Mouse (Mus musculus) MEL (cell line): ENCODE measurements around the gene Gsk3b. TPM values are rescaled to one million over a fixed set of nuclear protein-coding genes. Genes with fewer than 3 reads are reported as not detected.

Experiments
- DNase-seq: peaks from one replicate; pipeline ENCODE4 v3.0.0; 2011; ENCODE audit warnings: low read depth, low spot score
- H3K27ac ChIP-seq: 2 replicates; pipeline ENCODE4 v1.5.1; 2012; ENCODE audit warnings: low read depth, mild to moderate bottlenecking, control low read depth, low read length, moderate library complexity; ENCODE audit not compliant: control insufficient read depth
- H3K27me3 ChIP-seq, 2 experiments: fragments of 150-350 bp in 1 of 2; sonication (generic) in 1 of 2; 2 replicates each; pipeline ENCODE4 v1.6.1; 2012; ENCODE audit warnings: low read length in 2 of 2, mild to moderate bottlenecking in 2 of 2, improper control_type of control experiment in 1 of 2, moderate library complexity in 1 of 2; ENCODE audit not compliant: insufficient read depth in 2 of 2, control insufficient read depth in 1 of 2
- H3K36me3 ChIP-seq, 2 experiments: 2 replicates each; pipeline ENCODE4 v1.6.1; 2012 to 2014; ENCODE audit warnings: low read length in 2 of 2, improper control_type of control experiment in 1 of 2, inconsistent platforms in 1 of 2, mild to moderate bottlenecking in 1 of 2; ENCODE audit not compliant: insufficient read depth in 2 of 2, control insufficient read depth in 1 of 2
- H3K4me1 ChIP-seq, 2 experiments: fragments of 150-350 bp in 1 of 2; sonication (generic) in 1 of 2; 2 replicates each; pipeline ENCODE4 v1.6.1; 2012; ENCODE audit warnings: low read length in 2 of 2, improper control_type of control experiment in 1 of 2, mild to moderate bottlenecking in 1 of 2; ENCODE audit not compliant: insufficient read depth in 2 of 2, control insufficient read depth in 1 of 2
- H3K4me3 ChIP-seq, 2 experiments: fragments of 150-350 bp in 1 of 2; sonication (generic) in 1 of 2; 2 replicates each; pipeline ENCODE4 v1.5.1; 2012; ENCODE audit warnings: low read depth in 2 of 2, low read length in 2 of 2, mild to moderate bottlenecking in 2 of 2, moderate library complexity in 2 of 2, control low read depth in 1 of 2, improper control_type of control experiment in 1 of 2; ENCODE audit not compliant: control insufficient read depth in 1 of 2, insufficient read depth in 1 of 2
- H3K79me2 ChIP-seq: 2 replicates; pipeline ENCODE4 v1.6.1; 2012; ENCODE audit warnings: mild to moderate bottlenecking, low read length, moderate library complexity; ENCODE audit not compliant: control insufficient read depth, poor library complexity, insufficient read depth
- H3K9ac ChIP-seq: 2 replicates; pipeline ENCODE4 v1.6.1; 2012; ENCODE audit warnings: low read depth, mild to moderate bottlenecking, control low read depth, low read length, moderate library complexity; ENCODE audit not compliant: control insufficient read depth, poor library complexity, severe bottlenecking
- H3K9me3 ChIP-seq: fragments of 150-350 bp; sonication (generic); replicated peaks from 2 replicates; pipeline ENCODE4 v1.6.1; 2012; ENCODE audit warnings: mild to moderate bottlenecking, low read length, improper control_type of control experiment, moderate library complexity; ENCODE audit not compliant: insufficient read depth
- CHD1 ChIP-seq: IDR thresholded peaks from 2 replicates; pipeline ENCODE4 v1.6.1; 2012; ENCODE audit warnings: low read depth, mild to moderate bottlenecking, inconsistent platforms, low read length, improper control_type of control experiment
- E2F4 ChIP-seq: IDR thresholded peaks from 2 replicates; pipeline ENCODE4 v1.6.1; 2011; ENCODE audit warnings: low read depth, low read length, improper control_type of control experiment, borderline replicate concordance
- ELF1 ChIP-seq: IDR thresholded peaks from 2 replicates; pipeline ENCODE4 v1.6.1; 2014; ENCODE audit warnings: low read depth, mild to moderate bottlenecking, inconsistent platforms, low read length, improper control_type of control experiment, moderate library complexity
- EP300 ChIP-seq, 2 experiments: IDR thresholded peaks; 2 replicates each; pipeline ENCODE4 v1.6.1; 2011; ENCODE audit warnings: improper control_type of control experiment in 2 of 2, low read length in 2 of 2, low read depth in 1 of 2, mild to moderate bottlenecking in 1 of 2
- ETS1 ChIP-seq: IDR thresholded peaks from 2 replicates; pipeline ENCODE4 v1.6.1; 2012; ENCODE audit warnings: low read depth, mild to moderate bottlenecking, inconsistent platforms, low read length, improper control_type of control experiment, moderate library complexity
- GABPA ChIP-seq: IDR thresholded peaks from 2 replicates; pipeline ENCODE4 v1.6.1; 2012; ENCODE audit warnings: low read depth, mild to moderate bottlenecking, inconsistent platforms, low read length, improper control_type of control experiment, moderate library complexity
- GATA1 ChIP-seq: IDR thresholded peaks from 2 replicates; pipeline ENCODE4 v1.6.1; 2011; ENCODE audit warnings: low read depth, low read length, improper control_type of control experiment
- MAFK ChIP-seq: IDR thresholded peaks from 2 replicates; pipeline ENCODE4 v1.6.1; 2011; ENCODE audit warnings: low read depth, mild to moderate bottlenecking, low read length, improper control_type of control experiment, borderline replicate concordance
- MAX ChIP-seq: IDR thresholded peaks from 2 replicates; pipeline ENCODE4 v1.6.1; 2011; ENCODE audit warnings: low read length, improper control_type of control experiment
- MAZ ChIP-seq: IDR thresholded peaks from 2 replicates; pipeline ENCODE4 v1.6.1; 2012; ENCODE audit warnings: low read depth, mild to moderate bottlenecking, inconsistent platforms, low read length, improper control_type of control experiment
- MEF2A ChIP-seq: IDR thresholded peaks from 2 replicates; pipeline ENCODE4 v1.6.1; 2014; ENCODE audit warnings: low read depth, mild to moderate bottlenecking, inconsistent platforms, low read length, improper control_type of control experiment; ENCODE audit not compliant: poor library complexity, insufficient replicate concordance, severe bottlenecking; ENCODE audit errors: extremely low read depth
- MXI1 ChIP-seq: IDR thresholded peaks from 2 replicates; pipeline ENCODE4 v1.6.1; 2011; ENCODE audit warnings: mild to moderate bottlenecking, low read depth, low read length, improper control_type of control experiment
- MYB ChIP-seq: IDR thresholded peaks from 2 replicates; pipeline ENCODE4 v1.6.1; 2011; ENCODE audit warnings: mild to moderate bottlenecking, low read depth, low read length, improper control_type of control experiment
- MYC ChIP-seq: IDR thresholded peaks from 2 replicates; pipeline ENCODE4 v1.6.1; 2011; ENCODE audit warnings: low read depth, mild to moderate bottlenecking, low read length, improper control_type of control experiment, moderate library complexity
- NRF1 ChIP-seq: IDR thresholded peaks from 2 replicates; pipeline ENCODE4 v1.6.1; 2014; ENCODE audit warnings: low read depth, mild to moderate bottlenecking, inconsistent platforms, low read length, improper control_type of control experiment, moderate library complexity; ENCODE audit not compliant: poor library complexity, insufficient read depth, severe bottlenecking
- POLR2A ChIP-seq, 2 experiments: IDR thresholded peaks; 2 replicates each; pipeline ENCODE4 v1.6.1; 2011 to 2012; ENCODE audit warnings: low read length in 2 of 2, mild to moderate bottlenecking in 2 of 2, control low read depth in 1 of 2, improper control_type of control experiment in 1 of 2, low read depth in 1 of 2, moderate library complexity in 1 of 2; ENCODE audit not compliant: control insufficient read depth in 1 of 2, insufficient read depth in 1 of 2, poor library complexity in 1 of 2
- POLR2AphosphoS5 ChIP-seq: IDR thresholded peaks from 2 replicates; pipeline ENCODE4 v1.6.1; 2012; ENCODE audit warnings: low read depth, borderline replicate concordance, mild to moderate bottlenecking, inconsistent platforms, low read length, moderate library complexity, mixed read lengths
- RCOR1 ChIP-seq: IDR thresholded peaks from 2 replicates; pipeline ENCODE4 v1.6.1; 2012; ENCODE audit warnings: low read depth, mild to moderate bottlenecking, inconsistent platforms, low read length, improper control_type of control experiment
- TAL1 ChIP-seq: IDR thresholded peaks from 2 replicates; pipeline ENCODE4 v1.6.1; 2012; ENCODE audit warnings: mild to moderate bottlenecking, inconsistent platforms, low read length, moderate library complexity, mixed read lengths
- TCF12 ChIP-seq: IDR thresholded peaks from 2 replicates; pipeline ENCODE4 v1.6.1; 2014; ENCODE audit warnings: low read depth, mild to moderate bottlenecking, inconsistent platforms, low read length, improper control_type of control experiment, moderate library complexity
- USF1 ChIP-seq: IDR thresholded peaks from 2 replicates; pipeline ENCODE4 v1.6.1; 2014; ENCODE audit warnings: low read depth, mild to moderate bottlenecking, inconsistent platforms, low read length, improper control_type of control experiment, moderate library complexity
- ZKSCAN1 ChIP-seq: IDR thresholded peaks from 2 replicates; pipeline ENCODE4 v1.6.1; 2012; ENCODE audit warnings: low read depth, mild to moderate bottlenecking, inconsistent platforms, low read length, improper control_type of control experiment, moderate library complexity
- ZMIZ1 ChIP-seq: IDR thresholded peaks from 2 replicates; pipeline ENCODE4 v1.6.1; 2012; ENCODE audit warnings: low read depth, mild to moderate bottlenecking, inconsistent platforms, low read length, improper control_type of control experiment, moderate library complexity
- polyA plus RNA-seq, 2 experiments: library from polyadenylated mRNA; stranded (reverse) in 1 of 2; unstranded in 1 of 2; fragments of >175 nt in 1 of 2; fragments of >200 nt in 1 of 2; gene quantifications; 2 replicates each; pipeline versions ENCODE4 v1.2.1 to v1.2.4; 2012; ENCODE audit warnings: low replicate concordance in 2 of 2, low read depth in 1 of 2; ENCODE audit not compliant: insufficient read length in 2 of 2, insufficient read depth in 1 of 2, missing spikeins in 1 of 2
- total RNA-seq: library from RNA; depleted of rRNA; stranded (reverse); fragments of 300-350 nt; gene quantifications from 2 replicates; pipeline ENCODE4 v1.2.3, GENCODE M21; 2012

Gsk3b gene
- total and polyA plus RNA-seq, 3 experiments = 8.8 to 20.1 TPM; not detected in 1

DNA sequence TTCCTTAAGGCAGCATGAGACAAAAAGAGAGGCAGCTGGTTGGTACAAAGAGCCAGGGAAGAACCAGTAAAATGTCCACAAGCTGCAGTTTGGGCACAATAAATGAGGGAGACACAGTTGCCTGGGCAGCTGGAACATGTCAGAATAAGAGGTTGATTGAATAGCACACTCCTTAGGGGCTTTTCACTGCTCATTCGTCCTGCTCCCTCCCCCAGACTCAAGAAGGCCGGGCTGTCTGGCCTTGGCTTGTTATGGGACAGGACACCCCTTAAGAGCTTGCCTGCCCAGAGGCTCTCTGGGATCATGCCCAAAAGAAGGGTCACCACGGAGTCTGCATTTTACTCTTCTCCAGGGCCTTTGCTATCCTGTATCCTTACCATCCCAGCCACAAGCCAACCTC is 194.5 kb downstream of the Gsk3b start:
- Histone ChIP-seq H3K79me2 (no peaks in the 10 kb centered on the region), H3K4me3 (no peak overlapping the region), H3K36me3 (no peaks in the 10 kb centered on the region), H3K9me3 (no peaks in the 10 kb centered on the region), H3K27ac (no peak overlapping the region), H3K27me3 (peaks cover 3 to 7% of the 10 kb centered on the region in 2 experiments), H3K4me1 (no peaks in the 10 kb centered on the region), H3K9ac (no peak overlapping the region)
- no peak for DNase-seq
- TF ChIP-seq GATA1 = no peak
- TF ChIP-seq TAL1 = no peak
- TF ChIP-seq USF1 = no peak
- no peak for TF ChIP-seq MYC
- no peak for TF ChIP-seq MEF2A
- TF ChIP-seq GABPA = no peak
- no peak for TF ChIP-seq MXI1
- no peak for TF ChIP-seq MYB
- TF ChIP-seq ZMIZ1 = no peak
- no peak for TF ChIP-seq POLR2AphosphoS5
- no peak for TF ChIP-seq ELF1
- TF ChIP-seq NRF1 = no peak
- TF ChIP-seq CHD1 = no peak
- no peak for TF ChIP-seq ETS1
- TF ChIP-seq ZKSCAN1 = no peak
- no peak for TF ChIP-seq E2F4
- TF ChIP-seq POLR2A (IDR thresholded peaks at IDR 0.05; ENCODE audit: control insufficient read depth in 1 of 2, insufficient read depth in 1 of 2, low read depth in 1 of 2, low read length in 2 of 2, poor library complexity in 1 of 2) = no peak
- TF ChIP-seq MAZ = no peak
- no peak for TF ChIP-seq RCOR1
- no peak for TF ChIP-seq EP300 (IDR thresholded peaks at IDR 0.05; ENCODE audit: low read depth in 1 of 2, low read length in 2 of 2)

DNA sequence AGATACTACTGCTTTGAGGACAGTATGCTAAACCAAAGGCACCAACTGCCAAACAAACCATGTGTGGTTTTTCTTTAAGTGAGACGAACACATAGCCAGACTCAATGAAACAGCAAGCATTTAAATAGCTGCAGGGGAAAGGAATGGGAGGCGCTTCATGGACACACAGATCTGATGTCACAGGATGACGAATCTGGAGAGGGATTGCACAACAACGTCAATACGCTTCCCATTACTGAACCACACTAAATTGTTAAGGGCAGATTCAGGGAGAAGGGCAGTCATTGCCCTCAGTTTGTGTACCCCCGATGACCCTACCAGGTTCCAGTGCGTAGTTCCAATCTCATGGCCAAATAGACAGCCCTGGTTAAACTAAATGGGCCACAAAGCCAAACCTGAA is 197.0 kb downstream of the Gsk3b start:
- H3K27ac ChIP-seq = no peak overlapping the region
- H3K4me3 ChIP-seq = no peak overlapping the region
- DNase-seq = no peak
- no peaks in the 10 kb centered on the region for H3K9me3 ChIP-seq
- no peaks in the 10 kb centered on the region for H3K79me2 ChIP-seq
- no peaks in the 10 kb centered on the region for H3K4me1 ChIP-seq
- no peaks in the 10 kb centered on the region for H3K36me3 ChIP-seq
- no peak overlapping the region for H3K9ac ChIP-seq
- TF ChIP-seq MAFK (no peak), MAX (no peak), MYC (no peak), TCF12 (no peak)
- H3K27me3 ChIP-seq = peaks cover 1 to 9% of the 10 kb centered on the region in 2 experiments
